Mouse (Mus musculus) adrenal gland, adult 2 months (tissue): ENCODE measurements around the gene Nsd2. TPM values are rescaled to one million over a fixed set of nuclear protein-coding genes. Genes with fewer than 3 reads are reported as not detected.
"Not testable (repeated sequence)": the region's sequence is repeated elsewhere in the genome, so short reads cannot be mapped to it uniquely, and the experiment has no call there.

Experiments used
- DNase-seq: peaks from one replicate; pipeline ENCODE4 v3.0.0; 2021
- polyA plus RNA-seq: library from polyadenylated mRNA; depleted of rRNA; stranded (reverse); fragments of >200 nt; gene quantifications from 2 replicates; pipeline ENCODE4 v1.2.3, GENCODE M21; 2012
- total RNA-seq, 2 experiments: library from RNA; stranded (reverse); gene quantifications; 2 replicates each; pipeline ENCODE4 v1.2.3; 2021

Nsd2 gene
- total and polyA plus RNA-seq, 3 experiments: 3.9 to 37.4 (median 32.8) TPM

- DNase-seq: no peak
These were observed 30.9 kb downstream of the Nsd2 start for GRCm38 (mm10) chr5:33851466-33851865.

- DNase-seq: no peak
These were observed 32.6 kb downstream of the Nsd2 start for GRCm38 (mm10) chr5:33853086-33853485.

GRCm38 (mm10) chr5:33854019-33854418 is 33.5 kb downstream of the Nsd2 start:
- peak; percentile 33 for DNase-seq

- no peak for DNase-seq
These were observed 37.2 kb downstream of the Nsd2 start for GRCm38 (mm10) chr5:33857693-33858092.

- no peak for DNase-seq
These were observed 54.9 kb downstream of the Nsd2 start for GRCm38 (mm10) chr5:33875472-33875871.

- DNase-seq: no peak
These were observed 60.6 kb downstream of the Nsd2 start for GRCm38 (mm10) chr5:33881118-33881517.

GRCm38 (mm10) chr5:33893406-33893805 is 72.9 kb downstream of the Nsd2 start:
- DNase-seq: no peak

- DNase-seq: no peak
These were observed 74.6 kb downstream of the Nsd2 start for GRCm38 (mm10) chr5:33895116-33895515.

GRCm38 (mm10) chr5:33897158-33897557 is 76.6 kb downstream of the Nsd2 start:
- DNase-seq: no peak

- DNase-seq: no peak
These were observed 78.1 kb downstream of the Nsd2 start for GRCm38 (mm10) chr5:33898671-33899070.

- no peak for DNase-seq
These were observed 78.7 kb downstream of the Nsd2 start for GRCm38 (mm10) chr5:33899245-33899644.

- no peak for DNase-seq
These were observed 79.6 kb downstream of the Nsd2 start for GRCm38 (mm10) chr5:33900101-33900500.

- no peak for DNase-seq
These were observed 80.3 kb downstream of the Nsd2 start for GRCm38 (mm10) chr5:33900701-33901263.

- DNase-seq: no peak
These were observed 80.8 kb downstream of the Nsd2 start for GRCm38 (mm10) chr5:33901278-33901677.

- DNase-seq: no peak
These were observed 82.2 kb downstream of the Nsd2 start for GRCm38 (mm10) chr5:33902696-33903095.

- DNase-seq: no peak
These were observed 82.7 kb downstream of the Nsd2 start for GRCm38 (mm10) chr5:33903176-33903575.

GRCm38 (mm10) chr5:33915031-33915430 is 94.5 kb downstream of the Nsd2 start:
- DNase-seq: not testable (repeated sequence)

- DNase-seq: not testable (repeated sequence)
These were observed 96.1 kb downstream of the Nsd2 start for GRCm38 (mm10) chr5:33916616-33917015.

- peak; percentile 49 for DNase-seq
These were observed 98.9 kb downstream of the Nsd2 start for GRCm38 (mm10) chr5:33919466-33919865.

GRCm38 (mm10) chr5:33920037-33920436 is 99.5 kb downstream of the Nsd2 start:
- DNase-seq: no peak

GRCm38 (mm10) chr5:33920924-33921323 is 100.4 kb downstream of the Nsd2 start:
- no peak for DNase-seq

GRCm38 (mm10) chr5:33921486-33922235 is 101.1 kb downstream of the Nsd2 start:
- no peak for DNase-seq

GRCm38 (mm10) chr5:33922566-33922965 is 102.0 kb downstream of the Nsd2 start:
- no peak for DNase-seq

GRCm38 (mm10) chr5:33926170-33926569 is 105.6 kb downstream of the Nsd2 start:
- no peak for DNase-seq
